Mouse (Mus musculus): ENCODE data around the gene BC049352. TPM values are rescaled to one million over a fixed set of nuclear protein-coding genes. Genes with fewer than 3 reads are reported as not detected.

BC049352 gene
- total RNA-seq, 2 experiments from 2014 or later = 0.47 to 0.56 TPM

DNA sequence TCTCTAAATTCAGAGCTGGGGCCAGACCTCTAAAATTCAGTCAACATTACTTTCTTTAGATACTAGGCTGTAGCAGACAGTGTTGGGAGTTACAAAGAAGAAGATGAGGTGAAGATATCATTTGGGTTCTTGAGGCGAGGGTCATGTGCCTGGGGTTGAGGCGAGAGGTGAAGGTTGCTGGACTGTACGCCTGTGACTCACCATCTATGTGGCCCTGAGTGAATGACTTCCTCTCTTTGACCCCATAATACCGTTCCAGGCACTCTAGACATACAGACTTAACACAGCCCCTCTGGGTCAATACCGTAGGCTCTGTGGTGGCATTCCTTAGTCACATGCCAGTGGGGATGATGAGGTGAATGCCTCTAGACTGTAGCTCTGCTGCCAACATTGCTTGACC, 100.7 kb downstream of the BC049352 start:
- DNase-seq (ENCODE audit: extremely low spot score in 1 of 2, low spot score in 1 of 2) = no peak

DNA sequence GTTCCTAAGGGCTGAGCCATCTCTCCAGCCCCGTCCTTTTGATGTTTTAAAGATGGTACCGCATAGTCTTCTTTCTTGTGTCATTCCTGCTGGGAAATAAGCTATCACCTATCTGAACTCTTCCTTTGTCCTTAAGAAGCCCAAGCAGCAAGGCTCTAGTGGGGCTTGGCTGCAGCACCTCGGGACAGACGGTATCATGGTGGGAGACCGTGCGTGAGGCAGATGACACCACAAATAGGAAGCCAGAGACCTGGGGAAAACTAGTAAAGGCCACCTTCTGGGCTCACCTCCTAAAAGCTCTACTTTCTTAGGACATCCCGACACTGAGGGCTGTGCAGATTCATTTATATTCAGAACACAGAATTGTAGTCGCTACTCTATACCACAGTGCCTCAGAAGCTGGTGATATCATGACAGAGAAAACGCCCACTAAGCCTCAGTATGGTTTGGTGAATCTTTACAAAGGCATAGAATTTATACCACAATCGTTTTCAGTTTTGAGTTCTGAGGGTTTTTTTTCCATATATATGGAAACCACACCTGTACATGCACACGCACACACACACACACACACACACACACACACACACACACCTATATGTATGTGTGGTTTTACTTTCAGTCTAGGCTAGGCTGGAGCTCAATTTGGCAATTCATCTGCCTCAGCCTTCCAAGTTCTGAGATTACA, 109.8 kb downstream of the BC049352 start:
- DNase-seq (ENCODE audit: extremely low spot score in 1 of 2, low spot score in 1 of 2) = no peak

DNA sequence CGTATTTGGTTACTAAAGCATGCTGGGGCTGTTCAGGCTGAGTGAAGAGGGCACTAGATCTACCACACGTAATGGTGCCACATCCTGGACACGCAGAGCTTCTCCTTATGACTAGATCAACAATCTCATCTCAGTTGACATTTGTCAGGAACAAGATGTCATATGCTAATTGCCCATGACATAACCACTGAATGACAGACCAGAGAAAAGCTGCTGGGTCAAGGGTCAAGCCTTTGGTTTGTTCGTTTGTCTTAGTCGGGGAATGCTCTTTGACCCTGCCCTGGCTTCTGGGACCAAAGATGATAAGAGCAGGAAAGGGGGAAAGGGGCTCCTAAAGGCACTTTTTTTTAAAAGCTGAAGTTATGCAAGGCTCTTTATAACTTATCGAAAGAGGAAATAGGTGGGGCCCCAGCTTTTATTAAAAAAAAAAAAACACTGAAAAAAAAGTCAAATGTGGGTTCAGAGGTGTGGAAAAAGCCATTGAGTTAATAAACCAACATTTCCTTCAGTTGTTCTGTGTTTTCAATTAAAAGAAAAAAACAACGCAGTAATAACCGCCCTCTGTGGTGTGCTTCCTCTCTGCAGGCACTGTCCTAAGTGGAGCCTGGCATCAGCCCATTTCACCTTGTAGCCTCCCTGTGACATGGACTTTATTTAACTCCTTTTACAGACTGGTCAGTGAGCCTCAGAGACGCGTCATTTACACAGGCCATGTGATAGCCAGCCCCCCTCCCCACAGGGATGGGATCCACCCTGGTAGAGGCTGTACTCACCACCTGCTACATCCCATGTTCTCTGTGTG, 112.6 kb downstream of the BC049352 start:
- no peak for DNase-seq (ENCODE audit: extremely low spot score in 1 of 2, low spot score in 1 of 2)

DNA sequence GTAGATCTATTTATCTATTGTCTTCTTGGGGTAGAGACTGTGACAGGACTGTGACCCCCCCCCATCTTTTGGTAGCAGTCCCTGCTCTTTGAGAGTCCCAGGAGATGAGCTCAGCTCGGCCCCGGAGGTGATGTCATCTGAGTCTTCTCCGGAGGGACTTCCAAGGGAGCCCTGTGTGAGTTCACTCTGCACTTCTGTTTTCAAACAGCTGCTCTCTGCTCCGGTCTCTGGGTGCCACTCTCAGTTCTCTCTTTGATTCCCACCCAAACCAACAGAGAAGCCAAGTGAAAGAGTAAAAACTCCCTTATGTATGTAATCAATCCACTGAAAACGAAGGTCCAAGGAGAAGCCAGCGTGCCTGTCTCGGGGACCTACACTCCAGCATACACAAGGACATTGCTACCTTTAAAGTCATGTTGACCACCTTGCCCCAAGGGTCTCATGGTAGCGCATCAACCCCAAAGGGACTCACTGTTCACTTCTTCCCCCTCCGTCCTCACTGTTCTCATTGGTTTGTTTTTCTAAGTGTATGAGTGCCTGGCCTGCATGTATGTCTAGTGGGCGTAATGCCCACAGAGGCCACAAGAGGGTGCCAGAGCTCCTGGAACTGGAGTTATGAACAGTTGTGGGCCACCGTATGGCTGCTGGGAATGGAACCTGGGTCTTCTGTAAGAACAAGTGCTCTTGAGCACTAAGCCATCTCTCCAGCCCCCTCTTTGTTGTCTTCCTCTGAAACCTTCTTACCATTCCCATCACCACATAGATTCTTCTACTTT, 117.6 kb downstream of the BC049352 start:
- DNase-seq (ENCODE audit: extremely low spot score in 1 of 2, low spot score in 1 of 2) = peak in 1 of 2 experiments; percentile 18

Small RNA genes within 50 kb of the gene (microRNA-seq; reads per million reads assigned to microRNA genes)
- gene Mir7086 = 0 reads per million in 2 experiments

Other genes with a start within 250 kb of the BC049352 start
- 10 to 100 TPM; 76.0 to 81.7 TPM for gene Ube4a, start 216.4 kb upstream of the BC049352 start, total RNA-seq (2021)
- not detected for gene Cd3g, start 201.6 kb upstream of the BC049352 start, total RNA-seq (2021)
- gene Cd3d, start 200.2 kb upstream of the BC049352 start, total RNA-seq (2021) = not detected
- gene Cd3e, start 172.4 kb upstream of the BC049352 start, total RNA-seq (2021) = not detected
- under 1 TPM; 0.75 to 0.79 TPM for gene Mpzl2, start 142.2 kb upstream of the BC049352 start, total RNA-seq (2021)
- 1 to 10 TPM; 4.3 to 5.3 TPM for gene Mpzl3, start 126.8 kb upstream of the BC049352 start, total RNA-seq (2021)
- gene Jaml, start 102.8 kb upstream of the BC049352 start, total RNA-seq (2021) = under 1 TPM in 1 of 2 experiments, not detected in 1; 0.32 TPM
- gene Scn2b, start 64.2 kb upstream of the BC049352 start, total RNA-seq (2021) = 100 to 1,000 TPM; 243 to 261 TPM
- 10 to 100 TPM; 11.0 to 12.3 TPM for gene Scn4b, start 43.6 kb upstream of the BC049352 start, total RNA-seq (2021)
- not detected for gene Tmprss4, start 22.1 kb downstream of the BC049352 start, total RNA-seq (2021)
- 1 to 10 TPM; 2.6 to 2.7 TPM for gene Il10ra, start 87.1 kb downstream of the BC049352 start, total RNA-seq (2021)
- gene Tmprss13, start 137.1 kb downstream of the BC049352 start, total RNA-seq (2021) = not detected
- gene Fxyd6, start 188.2 kb downstream of the BC049352 start, total RNA-seq (2021) = 100 to 1,000 TPM in 1 of 2 experiments, 10 to 100 TPM in 1; 82.2 to 112 TPM
- gene Fxyd2, start 217.7 kb downstream of the BC049352 start, total RNA-seq (2021) = 10 to 100 TPM in 1 of 2 experiments, 1 to 10 TPM in 1; 8.3 to 10.6 TPM
- 10 to 100 TPM; 74.4 to 96.5 TPM for gene Dscaml1, start 244.6 kb downstream of the BC049352 start, total RNA-seq (2021)

Measured in layer of hippocampus, postnatal 25 days (tissue).